Mouse (Mus musculus): ENCODE data around the gene Tex52. TPM values are rescaled to one million over a fixed set of nuclear protein-coding genes. Genes with fewer than 3 reads are reported as not detected.

Gene Tex52
- not detected for polyA plus RNA-seq (2014; fragmentation: Illumina TruSeq; extraction: RNeasy Lipid Tissue Mini Kit (QIAGEN cat#74804); ENCODE audit: low read depth, low replicate concordance)

GRCm38 (mm10) chr6:128375192-128375591 is at the start of gene Tex52, which contains the start of gene Gm44596:
Gene Tex52 (plus strand): TSS chr6:128375456.
Gene Gm44596 (plus strand): TSS chr6:128375503.

DNA sequence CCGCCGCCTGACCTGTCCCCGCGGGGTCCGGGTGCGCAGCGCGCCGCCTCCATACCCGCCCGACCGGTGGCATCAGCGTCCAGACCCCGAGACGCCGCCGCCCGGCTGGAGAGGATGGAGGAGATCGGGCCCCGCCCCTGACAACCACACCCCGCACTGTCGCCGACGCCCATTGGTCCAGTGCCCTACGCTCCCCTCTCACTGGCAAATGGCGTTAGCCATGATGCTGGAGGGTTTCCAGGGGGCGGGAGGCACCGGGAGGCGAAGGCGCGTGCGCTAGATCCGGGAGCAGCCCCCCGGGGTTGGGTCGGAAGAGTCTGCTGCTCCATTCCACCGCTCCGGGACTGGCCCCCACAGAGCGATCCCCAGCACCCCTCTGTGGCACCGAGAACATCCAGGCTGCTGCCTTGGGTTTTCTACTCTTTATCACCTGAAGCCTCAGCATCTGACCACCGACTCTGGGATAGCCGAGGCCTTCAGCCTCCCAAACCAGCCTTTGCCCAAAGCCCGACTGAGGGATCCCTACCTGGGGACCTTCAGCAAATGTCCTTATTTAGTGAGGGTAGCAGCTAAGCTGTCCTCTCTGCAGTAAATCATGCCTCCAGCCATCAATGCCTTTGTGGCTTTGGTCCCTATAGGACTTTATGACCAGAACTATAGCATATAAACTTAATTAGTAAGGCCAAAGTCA is 19.4 kb upstream of the Tex52 start, which contains the start of gene Tulp3:
Tulp3 (minus strand) TSS at position 126 of the 691 bp plus-strand sequence.

DNA sequence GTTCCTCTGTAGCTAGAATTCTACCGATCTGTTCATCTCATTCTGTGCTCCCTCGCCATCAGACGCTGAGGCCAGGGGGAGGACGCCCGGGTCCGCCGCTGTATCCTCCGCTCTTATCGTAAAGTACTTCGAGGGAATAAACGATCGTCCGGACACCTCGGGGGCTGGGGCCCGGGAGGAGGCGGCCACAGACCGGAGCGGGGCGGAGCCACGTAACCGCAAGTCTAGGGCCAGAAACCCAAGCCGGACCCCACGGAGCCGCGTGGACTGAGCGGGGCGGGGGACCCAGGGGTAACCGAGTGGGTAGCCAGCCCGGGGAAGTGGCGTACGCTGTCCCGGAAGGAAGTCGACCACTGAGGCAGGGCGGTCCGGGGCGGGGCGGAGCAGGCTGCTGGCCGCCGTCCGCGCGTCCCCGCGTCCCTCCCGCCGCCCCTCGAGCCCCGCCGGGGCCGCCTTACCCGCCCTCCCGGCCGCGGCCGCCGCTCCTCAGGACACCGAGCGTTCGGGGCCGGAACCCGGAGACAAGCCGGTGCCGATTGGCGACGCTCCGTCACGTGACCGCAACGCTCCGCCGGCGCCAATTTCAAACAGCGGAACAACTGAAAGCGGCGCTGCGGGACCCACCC is 12.8 kb upstream of the Tex52 start, which contains the start of the genes Rhno1 and Foxm1:
Rhno1 (minus strand) TSS at position 531 of the 626 bp plus-strand sequence.
Foxm1 (plus strand) TSS at position 587 of the 626 bp plus-strand sequence.

DNA sequence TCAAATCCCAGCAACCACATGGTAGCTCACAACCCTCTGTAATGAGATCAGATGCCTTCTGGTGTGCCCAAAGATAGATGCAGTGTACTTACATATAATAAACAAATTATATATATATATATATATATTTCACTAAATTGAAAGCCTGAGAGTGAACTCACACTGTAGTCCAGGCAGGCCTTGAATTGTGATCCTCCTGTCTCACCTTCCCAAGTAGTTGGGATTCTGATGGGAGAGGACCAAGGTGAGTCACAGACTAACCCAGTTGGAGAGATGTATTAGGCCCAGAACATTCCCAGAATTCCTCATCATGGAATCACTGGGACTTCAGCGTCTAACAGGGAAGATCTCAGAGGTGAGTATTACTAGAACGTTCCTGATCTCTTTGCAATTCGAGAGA is 23.7 kb downstream of the Tex52 start, which contains the start of gene Nrip2:
Nrip2 (plus strand) TSS at position 301 of the 400 bp plus-strand sequence.

GRCm38 (mm10) chr6:128424269-128425019 is 49.2 kb downstream of the Tex52 start, which contains the start of gene Itfg2:
Gene Itfg2 (minus strand): TSS chr6:128424931.

Other genes with a start within 250 kb of the Tex52 start
- 4.0 TPM for gene Tspan9, start 231.9 kb upstream of the Tex52 start, polyA plus RNA-seq (2014; fragmentation: Illumina TruSeq; extraction: RNeasy Lipid Tissue Mini Kit (QIAGEN cat#74804); ENCODE audit: low read depth, low replicate concordance)
- gene Tead4, start 74.6 kb upstream of the Tex52 start, polyA plus RNA-seq (2014; fragmentation: Illumina TruSeq; extraction: RNeasy Lipid Tissue Mini Kit (QIAGEN cat#74804); ENCODE audit: low read depth, low replicate concordance): not detected
- gene Tulp3, start 19.6 kb upstream of the Tex52 start, polyA plus RNA-seq (2014; fragmentation: Illumina TruSeq; extraction: RNeasy Lipid Tissue Mini Kit (QIAGEN cat#74804); ENCODE audit: low read depth, low replicate concordance): 0.40 TPM
- 1.5 TPM for gene Rhno1, start 12.5 kb upstream of the Tex52 start, polyA plus RNA-seq (2014; fragmentation: Illumina TruSeq; extraction: RNeasy Lipid Tissue Mini Kit (QIAGEN cat#74804); ENCODE audit: low read depth, low replicate concordance)
- gene Foxm1, start 12.5 kb upstream of the Tex52 start, polyA plus RNA-seq (2014; fragmentation: Illumina TruSeq; extraction: RNeasy Lipid Tissue Mini Kit (QIAGEN cat#74804); ENCODE audit: low read depth, low replicate concordance): not detected
- not detected for gene Gm44596, start within 50 bp of the Tex52 start, polyA plus RNA-seq (2014; fragmentation: Illumina TruSeq; extraction: RNeasy Lipid Tissue Mini Kit (QIAGEN cat#74804); ENCODE audit: low read depth, low replicate concordance)
- gene Nrip2, start 23.8 kb downstream of the Tex52 start, polyA plus RNA-seq (2014; fragmentation: Illumina TruSeq; extraction: RNeasy Lipid Tissue Mini Kit (QIAGEN cat#74804); ENCODE audit: low read depth, low replicate concordance): 0.21 TPM
- gene Itfg2, start 49.5 kb downstream of the Tex52 start, polyA plus RNA-seq (2014; fragmentation: Illumina TruSeq; extraction: RNeasy Lipid Tissue Mini Kit (QIAGEN cat#74804); ENCODE audit: low read depth, low replicate concordance): 3.9 TPM
- gene Fkbp4, start 63.2 kb downstream of the Tex52 start, polyA plus RNA-seq (2014; fragmentation: Illumina TruSeq; extraction: RNeasy Lipid Tissue Mini Kit (QIAGEN cat#74804); ENCODE audit: low read depth, low replicate concordance): 30.7 TPM
- 5,030 TPM for gene Pzp, start 151.3 kb downstream of the Tex52 start, polyA plus RNA-seq (2014; fragmentation: Illumina TruSeq; extraction: RNeasy Lipid Tissue Mini Kit (QIAGEN cat#74804); ENCODE audit: low read depth, low replicate concordance)
- 56.5 TPM for gene A2ml1, start 206.2 kb downstream of the Tex52 start, polyA plus RNA-seq (2014; fragmentation: Illumina TruSeq; extraction: RNeasy Lipid Tissue Mini Kit (QIAGEN cat#74804); ENCODE audit: low read depth, low replicate concordance)
- gene Klrb1a, start 248.1 kb downstream of the Tex52 start, polyA plus RNA-seq (2014; fragmentation: Illumina TruSeq; extraction: RNeasy Lipid Tissue Mini Kit (QIAGEN cat#74804); ENCODE audit: low read depth, low replicate concordance): not detected

Measured in liver, adult 10 weeks (tissue).